Mouse (Mus musculus) intestine, embryonic 15.5 days (tissue): ENCODE results near the gene Dlk1. TPM values are rescaled to one million over a fixed set of nuclear protein-coding genes. Genes with fewer than 3 reads are reported as not detected.

Experiments used
- ATAC-seq: fragments of 200-750 bp; cut with Nextera tagmentation; 2 replicates; pipeline ENCODE4 v1.8.0; 2017; ENCODE audit warnings: moderate TSS enrichment, moderate library complexity
- H3K27ac ChIP-seq: fragments of 300-500 bp; sonication (generic); 2 replicates; pipeline ENCODE4 v1.5.1; 2015; ENCODE audit warnings: mild to moderate bottlenecking, inconsistent platforms
- H3K27me3 ChIP-seq: fragments of 300-500 bp; sonication (generic); replicated peaks from 2 replicates; pipeline ENCODE4 v1.6.1; 2015; ENCODE audit warnings: inconsistent platforms
- H3K36me3 ChIP-seq: fragments of 300-500 bp; sonication (generic); 2 replicates; pipeline ENCODE4 v1.6.1; 2015; ENCODE audit warnings: inconsistent platforms
- H3K4me1 ChIP-seq: fragments of 300-500 bp; sonication (generic); replicated peaks from 2 replicates; pipeline ENCODE4 v1.6.1; 2015; ENCODE audit warnings: inconsistent platforms
- H3K4me2 ChIP-seq: fragments of 300-500 bp; sonication (generic); replicated peaks from 2 replicates; pipeline ENCODE4 v1.6.1; 2015; ENCODE audit warnings: mild to moderate bottlenecking, inconsistent platforms
- H3K4me3 ChIP-seq: fragments of 300-500 bp; sonication (generic); replicated peaks from 2 replicates; pipeline ENCODE4 v1.5.1; 2015; ENCODE audit warnings: inconsistent platforms
- H3K9ac ChIP-seq: fragments of 300-500 bp; sonication (generic); 2 replicates; pipeline ENCODE4 v1.6.1; 2015; ENCODE audit warnings: inconsistent platforms
- H3K9me3 ChIP-seq: fragments of 300-500 bp; sonication (generic); 2 replicates; pipeline ENCODE4 v1.6.1; 2016; ENCODE audit warnings: inconsistent platforms
- WGBS: fragments of 180-500 bp; shearing (Covaris S2); methylation state at CpG from one replicate; pipeline ENCODE4 v1.1.7; 2015; 5-methylcytosine and 5-hydroxymethylcytosine counted together
- polyA plus RNA-seq: library from polyadenylated mRNA; unstranded; fragments of >200 nt; fragmentation: Nextera tagmentation; extraction: Ambion mirVana; gene quantifications from 2 replicates; pipeline ENCODE4 v1.2.1, GENCODE M21; 2015

The Dlk1 gene
- polyA plus RNA-seq, 1 experiment from 2014 or later: 395 TPM

DNA sequence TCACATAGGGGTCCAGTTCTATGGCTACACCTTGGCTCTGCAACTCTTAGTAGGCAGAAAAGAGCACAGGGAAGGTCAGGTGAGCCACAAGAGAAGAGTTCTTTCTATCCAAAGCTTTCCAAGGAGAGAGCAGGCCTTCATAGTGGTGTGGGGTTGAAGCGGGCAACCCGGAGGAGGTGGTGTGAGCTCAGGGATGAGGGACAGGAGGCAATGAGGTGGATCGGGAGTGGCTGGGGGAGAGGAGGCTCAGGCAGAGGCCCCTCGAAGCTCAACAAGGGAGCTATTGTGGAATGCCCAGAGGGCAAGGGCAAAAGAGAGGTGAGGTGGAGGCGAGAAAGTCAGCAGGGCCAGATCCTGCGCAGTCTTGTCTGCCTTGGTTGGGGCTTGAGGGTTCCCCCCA lies 43.8 kb downstream of the Dlk1 start:
- ATAC-seq: no peak
- Histone ChIP-seq H3K9ac (no peak overlapping the region), H3K4me1 (peaks cover 11% of the 10 kb centered on the region; the same call in 1 of the 2 replicates), H3K4me2 (no peak overlapping the region), H3K36me3 (no peaks in the 10 kb centered on the region), H3K27me3 (no peaks in the 10 kb centered on the region), H3K4me3 (no peak overlapping the region), H3K27ac (no peak overlapping the region), H3K9me3 (no peaks in the 10 kb centered on the region)
- 73% methylated on average over 6 of the region's 6 CpGs for WGBS

GRCm38 (mm10) chr12:109500992-109501391 lies 48.4 kb downstream of the Dlk1 start:
- H3K36me3 ChIP-seq: no peaks in the 10 kb centered on the region
- no peaks in the 10 kb centered on the region for H3K9me3 ChIP-seq
- no peak overlapping the region for H3K4me2 ChIP-seq
- H3K4me3 ChIP-seq: no peak overlapping the region
- 0 out of 2 replicates have a peak, but pooled peaks cover 2% of the 10 kb centered on the region for H3K4me1 ChIP-seq
- no peaks in the 10 kb centered on the region for H3K27me3 ChIP-seq
- no peak overlapping the region for H3K27ac ChIP-seq
- ATAC-seq: peak; percentile 36; the same call in 1 of the 2 replicates
- H3K9ac ChIP-seq: no peak overlapping the region
- 51% methylated on average over 4 of the region's 4 CpGs for WGBS

- no peak overlapping the region for H3K27ac ChIP-seq
- no peak overlapping the region for H3K4me3 ChIP-seq
- no peaks in the 10 kb centered on the region for H3K27me3 ChIP-seq
- 75% methylated on average over 6 of the region's 6 CpGs for WGBS
- H3K36me3 ChIP-seq: no peaks in the 10 kb centered on the region
- no peak overlapping the region for H3K4me2 ChIP-seq
- no peak overlapping the region for H3K9ac ChIP-seq
- ATAC-seq: no peak
- H3K4me1 ChIP-seq: 0 out of 2 replicates have a peak, but pooled peaks cover 2% of the 10 kb centered on the region
- no peaks in the 10 kb centered on the region for H3K9me3 ChIP-seq
These were observed 49.9 kb downstream of the Dlk1 start for GRCm38 (mm10) chr12:109502360-109503040.

DNA sequence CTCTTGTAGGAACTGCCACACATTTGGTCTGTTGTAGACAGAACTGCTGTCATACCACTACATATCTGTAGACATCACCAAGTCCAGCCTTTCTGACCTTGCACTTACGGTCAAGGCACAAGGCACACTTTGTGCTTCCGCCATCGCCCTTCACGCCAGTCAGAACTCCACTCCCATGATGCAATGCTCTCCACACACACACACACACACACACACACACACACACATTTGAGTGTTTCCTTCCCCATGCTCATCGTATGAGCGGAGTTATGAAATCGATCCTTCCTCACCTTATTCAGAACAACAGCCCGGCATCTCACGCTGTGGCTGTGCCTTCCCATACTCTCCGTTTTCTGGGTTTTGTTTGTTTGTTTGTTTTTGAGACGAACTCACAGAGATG lies 55.1 kb downstream of the Dlk1 start:
- Histone ChIP-seq H3K27me3 (no peaks in the 10 kb centered on the region), H3K9ac (no peak overlapping the region), H3K27ac (no peak overlapping the region), H3K36me3 (no peaks in the 10 kb centered on the region), H3K4me2 (no peak overlapping the region), H3K9me3 (no peaks in the 10 kb centered on the region), H3K4me3 (no peak overlapping the region), H3K4me1 (peaks cover 39% of the 10 kb centered on the region)
- ATAC-seq: no peak
- WGBS: 82% methylated on average over 11 of the region's 11 CpGs

GRCm38 (mm10) chr12:109508495-109509454 lies 56.2 kb downstream of the Dlk1 start:
- no peak overlapping the region for H3K4me3 ChIP-seq
- no peaks in the 10 kb centered on the region for H3K27me3 ChIP-seq
- no peaks in the 10 kb centered on the region for H3K9me3 ChIP-seq
- peaks cover 49% of the 10 kb centered on the region for H3K4me1 ChIP-seq
- no peak overlapping the region; the same call in 1 of the 2 replicates for H3K4me2 ChIP-seq
- H3K36me3 ChIP-seq: no peaks in the 10 kb centered on the region
- 31% methylated on average over 20 of the region's 20 CpGs for WGBS
- H3K9ac ChIP-seq: no peak overlapping the region; the same call in 1 of the 2 replicates
- peak; percentile 16; the same call in 1 of the 2 replicates for ATAC-seq
- H3K27ac ChIP-seq: no peak overlapping the region

- H3K9ac ChIP-seq: no peak overlapping the region
- WGBS: 50% methylated on average over 9 of the region's 9 CpGs
- H3K4me2 ChIP-seq: no peak overlapping the region
- no peaks in the 10 kb centered on the region for H3K27me3 ChIP-seq
- H3K4me1 ChIP-seq: peaks cover 49% of the 10 kb centered on the region
- ATAC-seq: peak; percentile 19; the same call in 1 of the 2 replicates
- no peaks in the 10 kb centered on the region for H3K9me3 ChIP-seq
- H3K27ac ChIP-seq: no peak overlapping the region
- no peak overlapping the region for H3K4me3 ChIP-seq
- no peaks in the 10 kb centered on the region for H3K36me3 ChIP-seq
These were observed 57.0 kb downstream of the Dlk1 start for GRCm38 (mm10) chr12:109509531-109510137.

GRCm38 (mm10) chr12:109510247-109510646 lies 57.6 kb downstream of the Dlk1 start:
- ATAC-seq: 0 out of 2 replicates have a peak, but pooled peaks have one; percentile 4
- Histone ChIP-seq H3K27ac (no peak overlapping the region), H3K4me2 (no peak overlapping the region), H3K4me3 (no peak overlapping the region), H3K9ac (no peak overlapping the region), H3K27me3 (no peaks in the 10 kb centered on the region), H3K36me3 (no peaks in the 10 kb centered on the region), H3K9me3 (no peaks in the 10 kb centered on the region), H3K4me1 (peaks cover 49% of the 10 kb centered on the region)
- WGBS: 43% methylated on average over 8 of the region's 8 CpGs

GRCm38 (mm10) chr12:109511456-109511855 lies 58.8 kb downstream of the Dlk1 start:
- Histone ChIP-seq H3K27ac (no peak overlapping the region), H3K27me3 (no peaks in the 10 kb centered on the region), H3K4me2 (no peak overlapping the region), H3K9me3 (no peaks in the 10 kb centered on the region), H3K36me3 (no peaks in the 10 kb centered on the region), H3K4me1 (peaks cover 50% of the 10 kb centered on the region), H3K9ac (no peak overlapping the region), H3K4me3 (no peak overlapping the region)
- no peak for ATAC-seq
- 67% methylated on average over 8 of the region's 8 CpGs for WGBS

DNA sequence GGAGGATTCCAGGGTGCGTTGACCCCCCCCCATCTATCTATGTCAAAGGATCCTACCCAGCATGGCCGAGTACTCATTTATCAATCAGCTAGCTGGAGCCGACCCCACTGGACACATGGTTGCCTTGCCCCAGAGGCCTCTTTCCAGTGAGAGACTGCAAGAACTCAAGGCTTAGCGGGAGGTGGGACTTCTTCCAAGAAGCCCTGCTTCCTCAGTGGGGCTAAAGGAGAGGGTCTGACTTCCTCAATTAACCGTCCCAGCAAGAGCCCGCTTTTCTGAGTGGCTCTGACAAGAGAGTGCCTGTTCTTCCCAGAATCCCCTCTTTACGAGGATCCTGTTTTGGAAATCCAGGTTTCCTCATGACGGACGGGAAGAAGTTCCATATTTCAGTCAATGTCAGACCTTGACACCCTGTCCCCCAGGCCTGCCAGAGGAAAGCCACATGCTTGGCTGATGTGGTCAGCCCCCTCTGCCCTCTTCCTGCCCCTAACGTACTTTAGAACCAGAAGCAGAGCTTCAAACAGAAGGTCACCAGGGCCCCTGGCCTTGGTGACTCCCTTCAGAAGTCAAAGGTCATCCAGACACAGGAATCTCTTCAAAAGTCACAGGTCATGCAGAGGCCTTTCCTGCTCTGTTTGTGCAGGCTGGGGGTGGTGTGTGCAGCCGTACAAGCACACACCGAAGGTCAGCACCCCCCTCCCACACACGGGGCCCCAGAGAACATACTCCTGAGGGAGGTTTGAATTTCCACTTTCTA lies 59.7 kb downstream of the Dlk1 start:
- Histone ChIP-seq H3K27ac (no peak overlapping the region; the same call in 1 of the 2 replicates), H3K4me2 (no peak overlapping the region), H3K36me3 (no peaks in the 10 kb centered on the region), H3K27me3 (no peaks in the 10 kb centered on the region), H3K4me3 (no peak overlapping the region), H3K9me3 (no peaks in the 10 kb centered on the region), H3K9ac (no peak overlapping the region), H3K4me1 (peaks cover 57% of the 10 kb centered on the region)
- 45% methylated on average over 13 of the region's 13 CpGs for WGBS
- peak; percentile 27; the same call in 1 of the 2 replicates for ATAC-seq
